Mouse (Mus musculus) spleen, postnatal 14 days (tissue): ENCODE results near the gene Astn1.

Experiments used
- DNase-seq, 2 experiments: peaks; one replicate each; pipeline ENCODE4 v3.0.0; 2021 to 2022; ENCODE audit warnings: low spot score in 2 of 2

Astn1 gene

GRCm38 (mm10) chr1:158516558-158516957 lies 154.5 kb downstream of the Astn1 start:
- no peak for DNase-seq

GRCm38 (mm10) chr1:158536195-158536594 lies 174.1 kb downstream of the Astn1 start:
- no peak for DNase-seq

DNA sequence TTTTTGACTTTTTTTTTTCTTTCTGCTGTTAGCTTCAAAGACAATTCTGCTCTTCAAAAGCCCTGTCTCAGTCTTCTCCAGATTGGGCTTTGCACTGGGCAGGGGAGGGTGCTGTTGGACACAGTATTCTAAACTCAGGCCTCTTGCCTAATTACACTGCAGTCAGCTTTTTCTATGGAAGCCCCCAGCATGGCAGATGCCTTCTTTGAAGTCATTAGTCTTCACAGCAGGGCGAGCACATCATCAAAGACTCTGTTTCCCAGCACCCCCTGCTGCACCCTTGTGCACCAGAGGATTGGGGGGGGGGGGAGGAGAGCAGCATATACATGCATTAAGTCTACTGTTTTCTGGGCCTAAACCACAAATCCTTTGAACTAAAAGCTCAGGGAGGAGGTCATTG lies 174.8 kb downstream of the Astn1 start:
- no peak for DNase-seq

- DNase-seq: no peak
Measured at GRCm38 (mm10) chr1:158545095-158545494, 183.0 kb downstream of the Astn1 start.

GRCm38 (mm10) chr1:158546513-158546912 lies 184.4 kb downstream of the Astn1 start:
- DNase-seq: no peak

- no peak for DNase-seq
Measured at GRCm38 (mm10) chr1:158547592-158548211, 185.6 kb downstream of the Astn1 start.

DNA sequence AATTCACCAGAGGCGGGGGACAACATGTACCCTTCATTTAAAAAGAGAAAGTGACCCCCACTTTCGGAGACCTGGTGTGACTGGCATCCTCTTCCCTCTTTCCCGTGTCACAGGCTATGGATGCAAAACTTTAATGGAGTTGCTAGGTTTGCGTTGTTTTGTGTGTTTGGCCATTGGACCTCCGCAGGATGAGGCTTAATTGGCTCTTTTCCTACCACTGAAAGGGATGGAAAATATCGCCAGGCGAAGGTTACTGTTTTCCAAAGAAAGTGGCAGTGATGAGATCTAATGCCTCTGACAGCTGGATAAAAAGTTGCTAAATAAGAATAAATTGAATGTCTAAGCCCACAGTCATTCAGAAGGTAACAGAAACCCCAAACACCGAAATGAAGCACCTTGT lies 186.2 kb downstream of the Astn1 start:
- DNase-seq: no peak

DNA sequence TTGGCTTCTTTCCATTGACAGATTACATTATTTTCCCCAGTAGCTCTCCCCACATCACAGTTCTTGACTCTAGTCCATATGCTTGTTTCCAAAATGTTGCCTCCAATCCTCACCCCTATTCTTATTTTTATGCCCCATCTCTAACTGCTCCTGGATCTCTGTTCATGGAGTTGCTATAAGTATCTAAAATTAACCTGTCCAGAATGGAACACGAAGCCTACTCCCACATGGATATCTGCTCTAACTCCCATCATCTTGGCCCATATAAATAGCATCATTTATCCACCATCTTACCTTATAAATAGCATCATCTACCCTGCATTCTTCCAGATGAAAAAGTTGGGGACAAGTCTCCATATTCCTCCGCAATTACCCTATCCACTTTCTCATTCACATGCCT lies 187.5 kb downstream of the Astn1 start:
- DNase-seq: no peak

DNA sequence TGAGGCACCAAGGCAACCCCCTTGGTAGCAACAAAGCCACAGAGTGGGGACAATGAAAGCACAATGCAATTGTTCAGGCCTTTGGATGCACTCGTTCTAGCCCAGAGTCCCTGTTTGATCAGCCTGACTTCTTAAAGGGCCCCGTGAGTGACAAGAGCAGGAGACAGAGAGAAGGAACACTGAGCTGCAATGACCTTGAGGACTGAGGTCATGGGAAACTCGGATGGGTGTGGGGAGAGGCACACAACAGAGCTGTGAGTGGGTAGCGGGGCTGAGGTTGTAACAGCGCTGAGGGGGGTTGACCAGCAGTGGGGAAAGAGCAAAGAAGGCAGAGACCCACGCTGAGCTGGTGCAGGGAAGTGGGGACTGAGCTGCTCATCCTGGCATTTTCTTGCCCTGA lies 189.9 kb downstream of the Astn1 start:
- DNase-seq: no peak

DNA sequence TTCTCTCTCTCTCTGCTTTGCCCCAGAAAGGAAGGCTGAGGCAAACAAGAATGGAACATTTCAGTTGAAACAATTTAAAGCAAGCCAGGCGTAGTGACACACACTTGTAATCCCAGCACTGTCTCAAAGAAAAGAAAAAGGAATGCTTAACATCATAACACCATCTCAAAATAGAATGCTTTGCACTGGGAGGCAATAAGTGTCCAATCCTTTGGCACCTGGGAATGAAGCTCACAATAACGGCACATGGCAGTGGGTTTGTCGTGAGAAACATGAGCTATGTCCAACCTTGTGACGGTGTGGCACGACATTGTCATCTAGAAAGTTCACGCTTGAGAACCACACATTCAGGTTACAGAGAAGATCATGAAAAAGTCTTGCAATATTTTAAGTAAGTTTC lies 191.3 kb downstream of the Astn1 start:
- DNase-seq: no peak

DNA sequence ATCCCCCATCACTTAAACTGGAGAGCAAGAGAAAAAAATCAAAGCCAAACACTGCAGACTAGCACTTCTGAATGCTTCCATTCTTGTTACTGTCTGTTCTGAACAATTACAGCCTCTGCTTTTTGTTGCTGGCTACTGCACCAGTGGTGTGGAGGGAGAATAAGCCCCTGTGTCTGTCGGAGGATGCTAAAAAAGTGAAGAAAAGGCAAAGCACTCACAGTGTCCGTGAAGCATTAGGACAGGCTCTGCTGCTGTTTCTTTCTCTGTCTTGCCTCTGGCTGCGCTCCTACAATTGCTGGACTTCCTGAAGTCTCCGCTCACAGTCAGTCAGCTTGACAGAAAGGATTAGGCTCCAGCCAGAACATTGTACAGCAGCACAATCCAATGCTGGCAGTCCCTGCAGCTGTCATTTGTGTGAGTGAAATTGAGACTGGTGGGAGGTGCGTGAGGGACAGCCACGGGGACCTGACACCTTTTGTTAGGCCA lies 192.0 kb downstream of the Astn1 start:
- no peak for DNase-seq

- DNase-seq: no peak
Measured at GRCm38 (mm10) chr1:158573168-158573567, 211.1 kb downstream of the Astn1 start.

- no peak for DNase-seq
Measured at GRCm38 (mm10) chr1:158573597-158573996, 211.5 kb downstream of the Astn1 start.

DNA sequence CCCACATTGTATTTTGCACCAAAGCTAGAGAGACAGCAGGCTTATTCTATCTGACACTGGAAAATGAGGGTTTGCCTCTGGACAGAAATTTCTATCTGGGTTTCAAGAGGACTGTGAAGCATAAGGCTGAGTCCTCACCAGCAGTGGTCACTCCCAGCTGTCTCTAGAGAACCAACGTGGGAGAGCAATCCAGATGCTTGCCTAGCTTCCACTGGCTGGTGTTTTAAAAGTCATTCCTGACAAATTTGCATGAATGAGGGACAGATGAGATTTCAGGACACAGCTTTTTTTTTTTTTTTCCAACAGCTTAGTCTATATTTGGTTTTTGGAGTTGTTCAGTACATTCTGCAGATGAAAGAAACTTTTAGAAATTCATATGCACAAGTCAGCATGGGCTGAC lies 213.9 kb downstream of the Astn1 start:
- DNase-seq: no peak

DNA sequence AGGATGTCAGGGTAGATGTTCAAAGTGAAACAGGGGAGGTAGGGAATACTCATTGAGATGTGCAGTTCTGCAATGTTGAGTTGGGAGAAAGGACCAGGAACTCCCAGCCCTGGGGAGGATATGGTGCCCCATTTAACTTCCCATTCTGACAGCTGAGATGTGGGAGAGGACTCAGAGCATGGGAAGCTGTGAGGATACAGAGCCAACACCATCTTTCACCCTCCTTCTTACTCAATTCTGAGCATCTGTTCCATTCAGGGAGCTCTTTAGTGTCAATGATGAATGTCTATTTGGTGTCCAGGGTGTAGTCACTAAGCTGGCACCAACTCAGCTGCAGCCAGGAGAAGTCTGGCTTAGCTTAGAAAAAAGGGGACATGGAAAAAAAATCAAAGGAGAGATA lies 219.7 kb downstream of the Astn1 start:
- no peak for DNase-seq

- DNase-seq: no peak
Measured at GRCm38 (mm10) chr1:158588903-158589302, 226.8 kb downstream of the Astn1 start.

DNA sequence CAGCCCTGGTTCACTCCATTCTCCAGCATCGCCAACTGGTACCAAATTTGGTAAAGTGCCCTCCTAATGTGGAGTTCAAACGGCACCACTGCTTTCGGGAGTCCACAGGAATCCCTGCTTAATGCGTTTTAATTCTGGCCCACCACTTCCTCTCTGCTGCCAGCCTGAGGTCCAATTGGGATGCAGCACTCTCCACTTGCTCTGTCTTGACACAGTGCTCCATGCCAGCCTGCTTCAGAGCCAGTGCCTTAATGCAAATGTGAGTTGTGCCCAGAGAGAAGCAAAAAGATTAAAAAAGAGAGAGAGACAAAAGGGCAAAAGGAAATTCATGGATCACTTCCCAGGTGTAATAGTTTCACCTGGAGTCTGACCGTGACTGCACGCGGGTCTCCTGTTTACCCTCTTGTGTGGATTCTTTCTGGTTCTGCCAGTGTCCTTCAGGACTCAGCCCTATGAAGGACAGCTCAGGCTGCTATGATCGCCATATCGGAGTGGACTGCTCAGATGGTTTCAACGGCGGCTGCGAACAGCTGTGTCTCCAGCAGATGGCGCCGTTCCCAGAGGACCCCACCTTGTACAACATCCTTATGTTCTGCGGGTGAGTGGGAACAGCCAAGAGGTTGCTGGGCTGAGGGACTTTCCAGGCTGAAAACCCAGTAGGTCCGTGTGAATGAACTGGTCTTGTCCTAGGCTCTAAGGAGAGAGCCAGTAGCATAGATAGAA lies 234.8 kb downstream of the Astn1 start:
- no peak for DNase-seq

GRCm38 (mm10) chr1:158597996-158598395 lies 235.9 kb downstream of the Astn1 start:
- no peak for DNase-seq

DNA sequence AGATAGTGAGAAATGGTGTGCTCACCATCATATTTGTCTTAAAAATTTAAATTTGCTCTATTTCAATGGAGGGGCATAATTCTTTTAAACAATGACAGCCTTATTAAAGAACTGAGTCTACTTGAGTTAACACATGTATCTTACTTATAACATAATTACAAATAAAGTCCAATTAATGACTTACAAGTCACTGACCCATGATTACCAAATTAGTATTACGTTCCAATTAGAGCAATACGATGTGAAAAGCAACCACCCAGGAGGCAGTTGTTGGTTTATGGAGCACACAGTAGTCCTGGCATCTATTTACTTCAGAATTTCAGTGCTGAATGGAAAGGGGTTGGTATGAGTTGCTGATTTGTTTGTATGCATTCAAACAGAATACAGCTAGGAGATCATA lies 237.4 kb downstream of the Astn1 start:
- DNase-seq: no peak

DNA sequence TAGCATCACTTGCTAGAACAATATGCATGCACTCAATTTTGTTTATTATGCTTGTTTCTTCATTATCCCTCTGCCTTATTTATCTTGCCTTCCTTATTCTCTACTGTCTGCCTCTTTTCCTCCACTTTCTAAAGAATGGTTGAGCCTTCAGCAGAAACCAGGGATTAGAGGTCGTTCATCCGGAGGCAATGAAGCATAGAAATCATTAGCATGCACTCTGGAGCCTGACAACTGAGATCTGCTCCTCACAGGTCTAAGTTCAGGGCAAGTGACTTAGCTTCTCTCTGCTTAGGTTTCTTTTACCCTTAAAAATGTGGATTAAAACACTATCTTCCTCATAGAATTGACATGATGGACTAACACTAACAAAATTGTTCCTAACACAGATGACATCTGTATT lies 241.0 kb downstream of the Astn1 start:
- no peak for DNase-seq

GRCm38 (mm10) chr1:158604149-158604548 lies 242.1 kb downstream of the Astn1 start:
- DNase-seq: no peak

- no peak for DNase-seq
Measured at GRCm38 (mm10) chr1:158605597-158605996, 243.5 kb downstream of the Astn1 start.

GRCm38 (mm10) chr1:158606324-158606723 lies 244.3 kb downstream of the Astn1 start:
- no peak for DNase-seq

DNA sequence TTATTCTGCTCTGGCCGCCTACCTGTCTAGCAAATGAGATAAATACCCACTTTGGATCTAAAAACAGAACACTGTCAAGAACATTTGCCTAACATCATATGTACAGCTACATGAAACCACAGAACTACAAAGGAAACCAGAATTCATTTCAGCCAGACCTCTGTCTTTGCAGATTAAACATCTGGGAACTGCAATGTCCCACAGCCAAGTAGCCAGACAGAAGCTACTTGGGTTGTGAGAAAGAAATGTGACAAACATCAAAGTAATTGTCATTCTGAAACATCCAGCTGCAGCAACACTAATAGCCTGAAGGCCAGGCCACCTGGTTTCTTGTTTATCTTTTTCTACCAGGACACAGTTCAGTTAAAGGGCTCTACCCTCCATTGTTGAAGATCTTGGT lies 245.1 kb downstream of the Astn1 start:
- DNase-seq: no peak
